Mouse (Mus musculus) heart, adult 2 months (tissue): Measurements from ENCODE around the gene Fbxo40.

Experiments
- CTCF ChIP-seq: fragments of 200-600 bp; IDR thresholded peaks from 2 replicates; pipeline ENCODE4 v1.8.1; 2022; ENCODE audit warnings: antibody characterized with exemption, mild to moderate bottlenecking, moderate library complexity
- EP300 ChIP-seq: fragments of 200-500 bp; IDR thresholded peaks from 2 replicates; pipeline ENCODE4 v1.6.1; 2011; ENCODE audit warnings: low read depth, low read length, control low read depth; ENCODE audit not compliant: insufficient read depth
- POLR2A ChIP-seq: fragments of 200-500 bp; IDR thresholded peaks from 2 replicates; pipeline ENCODE4 v1.6.1; 2011; ENCODE audit warnings: mild to moderate bottlenecking, low read depth, low read length, control low read depth; ENCODE audit not compliant: insufficient read depth

DNA sequence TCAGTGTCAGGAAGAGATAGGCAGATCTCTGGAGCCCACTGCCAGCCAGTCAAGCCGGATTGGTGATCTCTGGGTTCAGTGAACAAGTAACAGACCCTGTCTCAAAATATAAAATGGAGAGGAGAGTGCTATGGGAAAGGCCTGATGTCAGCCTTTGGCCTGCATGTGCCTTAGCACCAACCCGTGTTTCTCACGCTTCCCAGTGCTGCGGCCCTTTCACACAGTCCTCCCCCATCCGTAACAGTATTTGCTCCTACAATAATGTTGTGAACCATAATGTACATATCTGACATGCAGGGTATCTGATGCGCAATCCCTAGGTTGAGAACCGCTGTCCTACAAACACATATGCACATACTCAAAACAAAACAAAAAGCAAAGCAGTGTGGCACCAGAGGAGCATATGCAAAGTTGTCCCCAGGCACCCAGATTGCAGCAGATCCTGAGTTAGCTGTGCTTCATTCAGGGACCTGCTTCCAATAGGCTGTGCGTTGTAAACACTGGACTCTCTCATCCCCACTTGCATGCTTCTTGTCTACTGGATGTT is 69.1 kb downstream of the Fbxo40 start:
- TF ChIP-seq CTCF: no peak
- TF ChIP-seq POLR2A: no peak
- TF ChIP-seq EP300: no peak
